Mouse (Mus musculus) urinary bladder, postnatal 4 days (tissue): ENCODE data around the gene Smad6.
A peak's percentile ranks its signal among the peaks of the same experiment; 100 is the strongest.

Experiments
- DNase-seq, 2 experiments: peaks; one replicate each; pipeline ENCODE4 v3.0.0; 2021 to 2022; ENCODE audit warnings: low spot score in 2 of 2

Smad6 gene

GRCm38 (mm10) chr9:63982937-63983632 is 38.8 kb downstream of the Smad6 start:
- DNase-seq, result no peak

- DNase-seq, result no peak
Measured at GRCm38 (mm10) chr9:63981912-63982311, 39.9 kb downstream of the Smad6 start.

GRCm38 (mm10) chr9:63981371-63981770 is 40.5 kb downstream of the Smad6 start:
- DNase-seq, result no peak

- DNase-seq, result no peak
Measured at GRCm38 (mm10) chr9:63980179-63981086, 41.4 kb downstream of the Smad6 start.

- no peak for DNase-seq
Measured at GRCm38 (mm10) chr9:63979275-63979674, 42.6 kb downstream of the Smad6 start.

- no peak for DNase-seq
Measured at GRCm38 (mm10) chr9:63978682-63979081, 43.2 kb downstream of the Smad6 start.

- no peak for DNase-seq
Measured at GRCm38 (mm10) chr9:63975996-63976395, 45.9 kb downstream of the Smad6 start.

GRCm38 (mm10) chr9:63974258-63975023 is 47.4 kb downstream of the Smad6 start:
- DNase-seq, result no peak

GRCm38 (mm10) chr9:63973662-63974190 is 48.1 kb downstream of the Smad6 start:
- no peak for DNase-seq

- no peak for DNase-seq
Measured at GRCm38 (mm10) chr9:63972576-63973290, 49.1 kb downstream of the Smad6 start.

GRCm38 (mm10) chr9:63971557-63971956 is 50.3 kb downstream of the Smad6 start:
- DNase-seq, result no peak

GRCm38 (mm10) chr9:63970836-63971235 is 51.0 kb downstream of the Smad6 start:
- no peak for DNase-seq

GRCm38 (mm10) chr9:63970388-63970787 is 51.5 kb downstream of the Smad6 start:
- no peak for DNase-seq

- DNase-seq, result no peak
Measured at GRCm38 (mm10) chr9:63969467-63969866, 52.4 kb downstream of the Smad6 start.

GRCm38 (mm10) chr9:63968592-63968991 is 53.3 kb downstream of the Smad6 start:
- peak; percentile 81 to 87 for DNase-seq

GRCm38 (mm10) chr9:63967408-63968172 is 54.3 kb downstream of the Smad6 start:
- no peak for DNase-seq

- DNase-seq, result no peak
Measured at GRCm38 (mm10) chr9:63965579-63965981, 56.3 kb downstream of the Smad6 start.

GRCm38 (mm10) chr9:63961881-63962280 is 60.0 kb downstream of the Smad6 start:
- DNase-seq, result no peak

- no peak for DNase-seq
Measured at GRCm38 (mm10) chr9:63960829-63961185, 61.1 kb downstream of the Smad6 start.
